Mouse (Mus musculus): Measurements from ENCODE around the gene Ccdc61. TPM values are rescaled to one million over a fixed set of nuclear protein-coding genes. Genes with fewer than 3 reads are reported as not detected.
A peak's percentile ranks its signal among the peaks of the same experiment; 100 is the strongest.
"Not testable (repeated sequence)": the region's sequence is repeated elsewhere in the genome, so short reads cannot be mapped to it uniquely, and the experiment has no call there.

Ccdc61 gene
- total RNA-seq, 2 experiments from 2014 or later = 11.0 to 12.8 TPM

- DNase-seq (ENCODE audit: low spot score in 2 of 2) = no peak
Measured at GRCm38 (mm10) chr7:18917931-18918330, 7.7 kb upstream of the Ccdc61 start.

- DNase-seq (ENCODE audit: low spot score in 2 of 2) = no peak
Measured at GRCm38 (mm10) chr7:18916254-18916653, 6.0 kb upstream of the Ccdc61 start.

DNA sequence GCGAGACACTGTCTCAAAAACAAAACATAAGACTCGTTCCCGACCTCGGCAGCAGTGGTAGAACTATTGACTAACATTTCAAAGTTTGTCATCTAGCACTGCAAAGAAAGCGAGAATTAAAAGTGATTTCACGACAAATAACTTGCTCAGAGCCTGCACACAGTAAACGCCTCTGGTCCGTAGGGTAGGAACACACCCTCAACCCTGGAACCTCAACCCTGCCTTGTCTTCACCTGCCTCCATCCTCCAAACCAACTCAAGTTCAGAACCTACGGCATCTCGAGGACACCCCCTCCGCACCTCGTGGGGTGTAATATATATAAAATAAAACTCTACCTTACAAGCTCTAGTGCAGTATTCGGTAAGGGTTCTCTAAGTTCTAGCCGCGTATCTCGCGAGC, 418 bp downstream of the Ccdc61 start:
- DNase-seq (ENCODE audit: low spot score in 2 of 2) = no peak

DNA sequence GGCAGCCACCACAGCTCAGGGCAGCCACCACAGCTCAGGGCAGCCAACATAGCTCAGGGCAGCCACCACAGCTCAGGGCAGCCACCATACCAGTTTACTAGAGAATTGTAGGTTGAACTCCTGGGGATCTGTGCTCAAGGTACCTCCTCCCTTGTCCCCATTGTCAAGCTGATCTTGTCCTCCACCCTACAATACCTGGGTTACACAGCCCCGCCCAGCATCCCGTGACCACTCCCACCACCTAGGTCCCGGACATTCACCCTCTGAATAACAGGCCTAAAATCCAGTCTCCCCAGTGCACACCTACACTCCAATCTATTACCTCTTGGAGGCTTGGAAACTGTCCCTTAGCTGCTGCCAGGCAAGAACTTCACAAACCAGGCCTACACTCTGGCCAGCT, 5.2 kb downstream of the Ccdc61 start:
- DNase-seq (ENCODE audit: low spot score in 2 of 2) = no peak

GRCm38 (mm10) chr7:18902486-18902885, 7.7 kb downstream of the Ccdc61 start:
- DNase-seq (ENCODE audit: low spot score in 2 of 2) = no peak

GRCm38 (mm10) chr7:18900513-18900912, 9.7 kb downstream of the Ccdc61 start:
- DNase-seq (ENCODE audit: low spot score in 2 of 2) = no peak

DNA sequence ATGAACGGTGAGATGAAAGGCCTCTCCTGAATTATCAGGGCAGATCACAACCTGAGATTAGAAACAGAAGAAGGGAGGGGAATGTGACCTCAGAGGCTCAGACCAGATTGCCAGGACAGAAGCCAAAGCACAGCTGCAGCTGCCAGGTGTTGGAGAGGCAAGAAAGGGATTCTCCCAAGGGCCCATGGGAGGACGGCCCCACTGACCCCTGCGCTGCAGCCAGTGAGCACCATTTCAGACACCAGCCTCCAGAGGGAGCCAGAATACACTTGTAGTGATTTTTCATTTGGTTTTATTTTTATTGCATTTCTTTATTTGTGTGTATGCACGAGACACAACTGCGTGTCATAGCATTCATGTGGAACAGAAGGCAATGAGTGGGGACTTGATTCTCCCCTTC, 13.7 kb downstream of the Ccdc61 start:
- DNase-seq (ENCODE audit: low spot score in 2 of 2) = peak in 1 of 2 experiments; percentile 40

- no peak for DNase-seq (ENCODE audit: low spot score in 2 of 2)
Measured at GRCm38 (mm10) chr7:18893651-18894430, 16.4 kb downstream of the Ccdc61 start.

- no peak for DNase-seq (ENCODE audit: low spot score in 2 of 2)
Measured at GRCm38 (mm10) chr7:18893009-18893408, 17.2 kb downstream of the Ccdc61 start.

DNA sequence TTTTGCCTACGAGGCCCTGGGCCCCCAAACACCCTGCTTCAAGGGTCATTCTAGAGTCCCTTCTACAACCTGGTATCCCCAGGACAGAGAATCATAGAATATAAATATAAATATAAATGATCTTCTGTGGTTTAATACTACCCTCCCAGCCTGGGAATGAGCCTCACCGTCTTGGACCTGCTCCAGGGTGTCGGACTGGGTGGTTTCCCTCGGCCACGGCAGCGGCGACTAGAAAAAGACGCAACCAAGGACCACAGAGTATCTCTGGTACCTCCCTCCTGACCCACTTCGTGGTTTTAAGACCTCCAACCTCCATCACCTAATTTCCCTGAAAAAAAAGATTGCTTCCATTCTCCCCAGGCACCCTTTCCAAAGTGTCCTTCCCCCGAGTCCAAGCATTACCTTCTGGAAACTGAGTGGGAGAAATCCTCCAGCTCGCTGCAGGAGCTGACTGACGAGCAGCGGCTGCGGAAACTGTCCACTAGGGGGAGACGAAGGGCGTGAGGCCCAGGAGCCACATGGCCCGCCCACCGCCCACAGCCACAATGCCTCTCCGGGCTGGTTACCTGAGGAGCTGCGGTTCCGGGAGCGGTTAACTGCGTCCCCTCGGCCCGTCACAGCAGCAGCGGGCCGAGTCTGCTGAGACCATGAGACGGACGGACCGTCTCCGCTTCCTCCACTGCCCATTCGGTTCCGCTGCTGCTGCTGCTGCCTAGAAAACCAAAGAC, 18.2 kb downstream of the Ccdc61 start:
- peak; percentile 86 to 92 for DNase-seq (ENCODE audit: low spot score in 2 of 2)

- DNase-seq (ENCODE audit: low spot score in 2 of 2) = no peak
Measured at GRCm38 (mm10) chr7:18890848-18891247, 19.4 kb downstream of the Ccdc61 start.

DNA sequence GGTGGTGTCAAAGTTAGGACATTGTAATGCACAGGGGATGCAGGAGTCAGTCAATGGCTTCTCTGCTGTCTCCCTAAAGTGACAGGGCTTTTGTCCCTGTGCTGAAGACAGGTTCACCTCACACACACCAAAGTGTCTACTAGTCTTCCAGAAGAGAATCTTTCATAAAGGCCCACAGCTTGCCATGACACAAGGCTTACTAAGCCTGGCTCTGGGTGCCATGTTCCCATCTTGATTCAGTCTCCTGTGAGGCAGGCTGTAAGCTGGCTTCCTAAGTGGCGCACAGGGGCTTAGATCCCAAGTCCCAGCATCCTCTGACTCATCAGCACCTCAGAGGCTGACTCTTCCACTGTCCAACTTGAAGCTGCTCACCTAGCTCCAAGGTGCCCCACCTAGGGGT, 23.3 kb downstream of the Ccdc61 start:
- DNase-seq (ENCODE audit: low spot score in 2 of 2) = no peak

DNA sequence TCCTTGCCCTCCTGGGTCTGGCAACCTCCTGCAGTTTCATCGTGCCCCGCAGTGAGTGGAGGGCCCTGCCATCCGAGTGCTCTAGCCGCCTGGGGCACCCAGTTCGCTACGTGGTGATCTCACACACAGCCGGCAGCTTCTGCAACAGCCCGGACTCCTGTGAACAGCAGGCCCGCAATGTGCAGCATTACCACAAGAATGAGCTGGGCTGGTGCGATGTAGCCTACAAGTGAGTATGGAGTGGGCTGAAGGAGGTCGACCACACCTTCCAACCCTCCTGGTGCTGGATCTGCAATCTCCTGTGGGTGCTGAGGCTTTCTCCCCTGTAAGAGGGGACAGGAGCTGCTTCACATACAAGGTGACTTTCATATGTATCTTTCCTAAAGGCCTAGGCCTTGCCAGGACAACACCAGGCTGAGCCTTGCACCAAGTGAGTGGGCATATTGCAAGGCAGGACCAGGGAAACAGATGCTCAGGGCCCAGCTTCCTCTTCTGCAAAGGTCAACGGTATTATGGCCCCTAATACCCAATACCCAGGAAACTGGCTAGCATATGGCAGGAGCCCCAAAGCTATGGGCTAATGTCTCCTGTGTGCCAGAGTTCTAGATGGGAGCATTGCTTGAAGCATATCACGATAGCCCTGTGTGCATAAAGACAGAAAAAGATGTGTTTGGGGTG, 25.3 kb downstream of the Ccdc61 start:
- DNase-seq (ENCODE audit: low spot score in 2 of 2) = no peak

DNA sequence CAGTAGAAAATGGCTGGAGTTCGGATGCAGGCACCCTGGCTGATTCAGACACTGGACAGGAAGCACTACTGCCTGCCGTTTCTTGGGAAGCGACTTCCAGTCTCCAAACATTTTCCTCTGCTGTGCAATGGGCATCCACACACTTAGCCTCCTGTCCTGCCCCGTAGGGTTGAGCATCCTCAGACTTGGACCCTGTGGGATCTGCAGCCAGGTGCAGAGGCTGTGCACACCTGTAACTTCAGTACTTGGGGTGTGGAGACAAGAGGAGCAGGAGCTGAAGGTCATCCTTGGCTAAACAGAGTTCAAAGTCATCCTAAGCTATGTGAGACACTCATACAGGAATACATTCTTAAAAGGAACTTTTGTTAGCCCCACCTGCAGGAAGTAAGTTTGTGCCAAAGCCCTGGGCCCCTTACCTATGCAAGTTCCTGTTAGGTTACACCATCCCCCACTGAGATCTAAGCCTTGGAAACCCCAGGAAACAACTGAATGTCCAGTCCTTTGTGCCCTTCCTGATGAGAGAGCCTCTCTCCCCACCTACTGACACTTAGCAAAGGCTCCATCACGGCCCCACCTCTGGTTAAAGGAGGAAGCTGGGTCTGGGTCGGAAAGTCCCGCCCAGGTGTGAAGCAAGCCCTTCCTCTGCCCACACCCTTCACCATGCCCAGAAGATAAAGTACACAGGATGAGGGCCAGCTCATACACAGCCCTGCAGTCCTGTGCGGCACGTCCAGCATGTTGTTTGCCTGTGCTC, 26.0 kb downstream of the Ccdc61 start:
- DNase-seq (ENCODE audit: low spot score in 2 of 2) = no peak

- no peak for DNase-seq (ENCODE audit: low spot score in 2 of 2)
Measured at GRCm38 (mm10) chr7:18878691-18879090, 31.5 kb downstream of the Ccdc61 start.

GRCm38 (mm10) chr7:18875372-18875771, 34.8 kb downstream of the Ccdc61 start:
- DNase-seq (ENCODE audit: low spot score in 2 of 2) = no peak

GRCm38 (mm10) chr7:18873253-18873652, 37.0 kb downstream of the Ccdc61 start:
- peak; percentile 72 to 74 for DNase-seq (ENCODE audit: low spot score in 2 of 2)

DNA sequence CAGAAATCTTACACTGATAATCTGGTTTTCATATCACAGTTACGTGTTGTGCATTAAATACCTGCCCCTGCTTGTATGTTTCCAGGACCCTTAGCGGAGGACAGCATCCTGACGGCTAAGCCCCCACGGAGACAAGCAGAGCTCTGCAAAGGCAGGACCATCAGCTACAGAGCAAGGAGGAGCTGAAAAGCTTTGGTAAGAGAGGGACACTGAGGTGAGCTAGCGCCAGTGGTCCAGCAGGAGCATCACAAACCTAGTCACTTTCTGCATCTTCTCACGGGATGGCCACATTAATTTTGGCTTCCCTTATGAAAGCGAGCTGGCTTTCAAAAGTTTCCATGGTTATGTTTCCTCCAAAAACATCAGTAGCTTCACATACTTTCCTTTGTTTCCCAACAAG, 37.4 kb downstream of the Ccdc61 start:
- DNase-seq (ENCODE audit: low spot score in 2 of 2) = no peak

DNA sequence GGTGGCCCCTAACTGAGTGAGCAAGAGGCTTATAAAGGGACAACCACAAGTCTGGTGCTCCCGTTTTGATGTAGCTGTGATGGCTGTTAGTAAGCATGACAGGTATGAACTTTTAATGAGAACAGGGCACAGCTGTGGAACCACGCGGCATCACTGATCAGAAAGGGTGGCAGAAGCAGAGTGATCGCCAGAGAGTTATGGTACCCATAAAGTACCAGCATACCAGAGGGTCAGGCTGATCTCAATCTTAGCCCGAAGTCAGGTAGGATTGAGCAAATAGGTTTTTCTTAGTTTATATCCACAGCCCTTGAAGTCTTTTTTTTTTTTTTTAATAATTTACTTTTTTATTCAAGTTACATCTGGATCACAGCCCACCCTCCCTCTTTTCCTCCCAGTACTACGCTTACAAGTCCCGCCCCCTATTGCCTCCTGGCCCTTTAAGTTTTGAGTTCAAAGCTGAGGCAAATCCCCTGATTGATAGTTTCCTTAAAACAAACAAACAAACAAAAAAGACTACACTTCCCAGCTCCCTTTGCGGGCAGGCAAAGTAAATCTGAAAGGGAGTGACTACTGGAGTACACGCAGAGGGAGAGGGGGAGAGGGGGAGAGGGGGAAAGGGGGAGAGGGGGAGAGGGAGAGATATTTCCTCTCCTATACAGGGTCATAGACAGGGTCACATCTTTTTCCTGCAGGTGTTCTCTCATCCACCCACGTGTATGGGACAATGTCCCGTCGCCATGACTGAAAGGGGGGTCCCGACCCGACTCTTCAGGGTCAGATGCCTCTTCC, 38.0 kb downstream of the Ccdc61 start:
- DNase-seq (ENCODE audit: low spot score in 2 of 2) = no peak

DNA sequence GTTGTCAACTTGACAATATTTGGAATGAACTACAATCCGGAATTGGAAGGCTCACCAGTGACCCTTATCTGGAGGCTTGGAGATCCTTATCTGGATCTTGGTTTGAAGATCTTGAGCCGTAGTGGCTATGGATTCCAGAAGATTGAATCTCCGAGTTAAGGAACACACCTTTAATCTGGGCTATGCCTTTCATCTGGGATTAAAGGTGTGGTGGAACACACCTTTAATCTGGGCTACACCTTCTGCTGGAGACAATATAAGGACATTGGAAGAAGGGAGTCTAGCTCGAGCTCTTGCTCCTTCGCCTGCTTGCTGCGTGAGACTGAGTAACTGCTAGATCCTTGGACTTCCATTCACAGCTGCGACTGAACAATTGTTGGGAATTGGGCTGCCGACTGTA, 39.2 kb downstream of the Ccdc61 start, which contains the start of gene Pglyrp1:
Gene Pglyrp1 (plus strand): TSS at position 301 of the 400 bp plus-strand sequence.
- DNase-seq (ENCODE audit: low spot score in 2 of 2) = not testable (repeated sequence)
